ENCODE assay signal across 13 mouse cellular contexts in genomic region chr16:4413301-4413700, GRCm38 (mm10). TPM values are rescaled to one million over a fixed set of nuclear protein-coding genes. Genes with fewer than 3 reads are reported as not detected.
DNase-seq lines count a peak whose midpoint lies in the region; ATAC-seq lines count a peak whose summit lies in the region.
"Had no signal": no experiment of that assay in that cellular context is flagged by ENCODE, and none has a peak within 500 bp of the region (broad histone marks: within the 10 kb centered on the region; RNA-seq: fewer than 3 reads in every experiment).

No protein-coding gene starts in this region.

- no peak for ATAC-seq in midbrain, embryonic 13.5 days
- ATAC-seq in intestine, embryonic 16.5 days: no peak

- peaks cover 11% of the 10 kb centered on the region for H3K27me3 ChIP-seq in midbrain, embryonic 13.5 days
- peaks cover 26% of the 10 kb centered on the region for H3K27me3 ChIP-seq in midbrain, embryonic 10.5 days (ENCODE audit: low read depth, poor library complexity, severe bottlenecking)
- no peaks in the 10 kb centered on the region for H3K27me3 ChIP-seq in megakaryocyte, embryonic 14.5 days (replicated peaks)
- H3K27me3 ChIP-seq in intestine, embryonic 16.5 days (replicated peaks; ENCODE audit: control insufficient read depth, insufficient read depth, low read length): no peaks in the 10 kb centered on the region
- H3K27me3 ChIP-seq: CH12.LX had no signal

- H3K4me3 ChIP-seq in midbrain, embryonic 13.5 days (replicated peaks): no peak overlapping the region
- no peak overlapping the region for H3K4me3 ChIP-seq in midbrain, embryonic 10.5 days
- peak overlapping the region; percentile 91 for H3K4me3 ChIP-seq in megakaryocyte, embryonic 14.5 days (replicated peaks)
- no peak overlapping the region for H3K4me3 ChIP-seq in intestine, embryonic 16.5 days (ENCODE audit: low read length)

- H3K4me1 ChIP-seq in midbrain, embryonic 13.5 days (replicated peaks): peaks cover 46% of the 10 kb centered on the region
- H3K4me1 ChIP-seq in midbrain, embryonic 10.5 days: peaks cover 3% of the 10 kb centered on the region; the same call in 1 of the 2 replicates
- H3K4me1 ChIP-seq in megakaryocyte, embryonic 14.5 days: peaks cover 95% of the 10 kb centered on the region
- H3K4me1 ChIP-seq in intestine, embryonic 16.5 days (ENCODE audit: control insufficient read depth, insufficient read depth, low read length): peaks cover 16% of the 10 kb centered on the region

- 0 out of 2 replicates have a peak overlapping the region, but pooled peaks have one; percentile 15 for H3K4me2 ChIP-seq in midbrain, embryonic 13.5 days (replicated peaks)
- H3K4me2 ChIP-seq in intestine, embryonic 16.5 days (ENCODE audit: low read depth, low read length): no peak overlapping the region

- no peak overlapping the region for H3K27ac ChIP-seq in midbrain, embryonic 13.5 days
- H3K27ac ChIP-seq in midbrain, embryonic 10.5 days (replicated peaks): no peak overlapping the region
- H3K27ac ChIP-seq in intestine, embryonic 16.5 days (ENCODE audit: low read length): no peak overlapping the region

- no peaks in the 10 kb centered on the region for H3K36me3 ChIP-seq in midbrain, embryonic 13.5 days
- H3K36me3 ChIP-seq in midbrain, embryonic 10.5 days: no peaks in the 10 kb centered on the region
- peaks cover 66% of the 10 kb centered on the region for H3K36me3 ChIP-seq in megakaryocyte, embryonic 14.5 days (replicated peaks; ENCODE audit: low read length)
- H3K36me3 ChIP-seq in intestine, embryonic 16.5 days (ENCODE audit: control insufficient read depth, insufficient read depth, low read length): no peaks in the 10 kb centered on the region

- 45% methylated on average over 14 of the region's 14 CpGs for WGBS in midbrain, embryonic 13.5 days
- 48% methylated on average over 14 of the region's 14 CpGs for WGBS in midbrain, embryonic 10.5 days
- 53% methylated on average over 14 of the region's 14 CpGs for WGBS in intestine, embryonic 16.5 days

- H3K9me3 ChIP-seq in midbrain, embryonic 13.5 days: no peaks in the 10 kb centered on the region
- no peaks in the 10 kb centered on the region for H3K9me3 ChIP-seq in midbrain, embryonic 10.5 days (replicated peaks)
- no peaks in the 10 kb centered on the region for H3K9me3 ChIP-seq in megakaryocyte, embryonic 14.5 days
- H3K9me3 ChIP-seq in intestine, embryonic 16.5 days (ENCODE audit: control insufficient read depth, low read length): no peaks in the 10 kb centered on the region

- H3K9ac ChIP-seq in midbrain, embryonic 13.5 days (replicated peaks): no peak overlapping the region
- no peak overlapping the region for H3K9ac ChIP-seq in intestine, embryonic 16.5 days (ENCODE audit: low read depth, low read length)

- intact Hi-C loops in heart, postnatal 36 days (cut with DNase I): loop anchor here (10.0 kb wide), 1 partner anchor 48 kb away; no protein-coding TSS in a partner anchor

- peak; percentile 59 for DNase-seq in heart, adult 11 months
- DNase-seq in heart, postnatal 36 days: no peak
- DNase-seq in midbrain, embryonic 10.5 days (ENCODE audit: low spot score): no peak
- peak; percentile 26 for DNase-seq in ZHBTc4 (ENCODE audit: low read depth, low spot score)
- DNase-seq in urinary bladder, postnatal 10 days (ENCODE audit: low spot score): no peak
- DNase-seq: cerebellum, postnatal 36 days; gastrocnemius, postnatal 25 days; kidney, adult 18-20 months; right cerebral cortex, postnatal 14 days had no signal

RNA-seq across cellular contexts. Expression of gene Adcy9, which starts 7.0 kb away (rescaled TPM):
- 10 to 100 TPM; 25.5 to 25.7 TPM for total RNA-seq in heart, postnatal 36 days (2021)
- 2.4 and 2.8 TPM in 2 replicates for polyA plus RNA-seq in midbrain, embryonic 13.5 days (2015; fragmentation: Nextera tagmentation; extraction: Ambion mirVana)
- 0.56 and 0.92 TPM in 2 replicates for polyA plus RNA-seq in midbrain, embryonic 10.5 days (2016; fragmentation: Nextera tagmentation; extraction: Ambion mirVana)
- 1.9 and 3.5 TPM in 2 replicates for polyA plus RNA-seq in megakaryocyte, embryonic 14.5 days (2012; ENCODE audit: insufficient read depth, low replicate concordance)
- polyA plus RNA-seq in intestine, embryonic 16.5 days (2015; fragmentation: Nextera tagmentation; extraction: Ambion mirVana): 1.2 and 1.3 TPM in 2 replicates

Comparison
In these comparisons a context has a peak if more than half of its experiments do, and no peak if none do; other contexts are left out.
1. DNase-seq: peak in heart, adult 11 months (single experiment) and ZHBTc4 (single experiment); none in heart, postnatal 36 days (0 of 2), midbrain, embryonic 10.5 days (single experiment) and urinary bladder, postnatal 10 days (single experiment).